ENCODE assay signal across 16 mouse cellular contexts in the genomic region with DNA sequence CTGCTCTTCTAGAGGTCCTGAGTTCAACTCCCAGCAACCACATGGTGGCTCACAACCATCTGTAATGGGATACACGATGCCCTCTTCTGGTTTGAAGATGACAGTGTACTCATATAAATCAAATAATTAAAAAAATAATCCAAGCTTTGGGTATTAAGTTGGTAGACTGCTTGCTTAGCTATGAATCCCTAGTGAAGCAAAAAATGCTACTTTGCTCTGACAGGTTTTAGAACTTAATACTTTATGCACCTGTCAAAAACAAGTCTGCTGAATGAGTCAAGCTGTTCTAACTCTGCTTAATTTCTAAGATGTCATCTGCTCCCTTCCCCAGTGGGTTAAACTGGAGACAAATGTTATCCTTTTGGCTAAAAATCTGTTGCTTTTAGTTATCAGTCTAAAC.
"Had no signal": no experiment of that assay in that cellular context is flagged by ENCODE, and none has a peak within 500 bp of the region (broad histone marks: within the 10 kb centered on the region; RNA-seq: fewer than 3 reads in every experiment).

No protein-coding gene starts in this region.

- H3K4me2 ChIP-seq: limb, embryonic 13.5 days; liver, embryonic 15.5 days; lung, embryonic 14.5 days; midbrain, embryonic 12.5 days; neural tube, embryonic 13.5 days had no signal

- H3K9ac ChIP-seq: limb, embryonic 13.5 days; liver, embryonic 15.5 days; lung, embryonic 14.5 days; midbrain, embryonic 12.5 days; neural tube, embryonic 13.5 days had no signal

- H3K27ac ChIP-seq: limb, embryonic 13.5 days; liver, embryonic 15.5 days; midbrain, embryonic 12.5 days; neural tube, embryonic 13.5 days had no signal

- ATAC-seq: inflammation-experienced regulatory T-cells, adult 6 months had no signal

- DNase-seq: kidney, adult 18-20 months; kidney, postnatal 10 days; layer of hippocampus, postnatal 36 days; left cerebral cortex, postnatal 4 days; lung, embryonic 14.5 days; lung, postnatal 14 days; retina, postnatal 1 day; right cerebral cortex, postnatal 4 days; spleen, adult 18-20 months; thymus, adult 2 months; thymus, postnatal 25 days had no signal

- H3K4me3 ChIP-seq: limb, embryonic 13.5 days; liver, embryonic 15.5 days; midbrain, embryonic 12.5 days; neural tube, embryonic 13.5 days had no signal

- H3K27me3 ChIP-seq: limb, embryonic 13.5 days; liver, embryonic 15.5 days; midbrain, embryonic 12.5 days; neural tube, embryonic 13.5 days had no signal

- H3K9me3 ChIP-seq: limb, embryonic 13.5 days; liver, embryonic 15.5 days; midbrain, embryonic 12.5 days; neural tube, embryonic 13.5 days had no signal
